Mouse (Mus musculus) C2C12 (cell line): ENCODE results near the gene Rpap2. TPM values are rescaled to one million over a fixed set of nuclear protein-coding genes. Genes with fewer than 3 reads are reported as not detected.

Experiments
- H3K27me3 ChIP-seq: one replicate; pipeline ENCODE4 v1.6.1; 2011; ENCODE audit not compliant: control insufficient read depth, insufficient read depth, insufficient read length
- H3K36me3 ChIP-seq: one replicate; pipeline ENCODE4 v1.6.1; 2011; ENCODE audit not compliant: control insufficient read depth, insufficient read depth
- H3K4me3 ChIP-seq: one replicate; pipeline ENCODE4 v1.5.1; 2011; ENCODE audit warnings: mild to moderate bottlenecking, control low read depth; ENCODE audit not compliant: poor library complexity, insufficient read depth, severe bottlenecking
- H3K79me2 ChIP-seq: one replicate; pipeline ENCODE4 v1.6.1; 2011; ENCODE audit not compliant: control insufficient read depth, insufficient read depth
- H3K79me3 ChIP-seq: one replicate; pipeline ENCODE4 v1.6.1; 2011; ENCODE audit warnings: low read depth, control low read depth
- H3ac ChIP-seq: one replicate; pipeline ENCODE3; 2011; ENCODE audit warnings: low read depth; ENCODE audit not compliant: control insufficient read depth, insufficient read length
- CEBPB ChIP-seq: IDR thresholded peaks from one replicate; pipeline ENCODE4 v1.6.1; 2011; ENCODE audit warnings: low read depth, mild to moderate bottlenecking, control low read depth, moderate library complexity
- CTCF ChIP-seq: IDR thresholded peaks from one replicate; pipeline ENCODE4 v1.5.1; 2011; ENCODE audit not compliant: control insufficient read depth, insufficient read depth, insufficient read length
- FOSL1 ChIP-seq: IDR thresholded peaks from one replicate; pipeline ENCODE4 v1.8.0; 2011; ENCODE audit warnings: mild to moderate bottlenecking, low read length; ENCODE audit not compliant: poor library complexity, insufficient read depth, severe bottlenecking
- MAX ChIP-seq: IDR thresholded peaks from one replicate; pipeline ENCODE4 v1.6.1; 2011; ENCODE audit warnings: mild to moderate bottlenecking, control low read depth
- MYOD1 ChIP-seq: IDR thresholded peaks from one replicate; pipeline ENCODE4 v1.6.1; 2011; ENCODE audit warnings: low read depth; ENCODE audit not compliant: control insufficient read depth, insufficient read length
- MYOG ChIP-seq: IDR thresholded peaks from one replicate; pipeline ENCODE4 v1.6.1; 2011; ENCODE audit not compliant: control insufficient read depth, insufficient read length; ENCODE audit errors: extremely low read depth
- USF1 ChIP-seq: IDR thresholded peaks from one replicate; pipeline ENCODE4 v1.6.1; 2011; ENCODE audit warnings: low read depth, mild to moderate bottlenecking, control low read depth, moderate library complexity
- polyA plus RNA-seq: library from polyadenylated mRNA; unstranded; fragments of >200 nt; fragmentation: generic; extraction: Trizol; gene quantifications from one replicate; pipeline ENCODE4 v1.2.1, GENCODE M21; 2012; ENCODE audit warnings: missing spikeins

Rpap2 gene
- polyA plus RNA-seq, 1 experiment = 7.2 TPM

GRCm38 (mm10) chr5:107700873-107701272, 103.7 kb downstream of the Rpap2 start:
- no peaks in the 10 kb centered on the region for H3K27me3 ChIP-seq
- no peak overlapping the region for H3K4me3 ChIP-seq
- no peak for TF ChIP-seq MYOD1
- TF ChIP-seq FOSL1 = no peak
- no peak for TF ChIP-seq CTCF
- no peak for TF ChIP-seq USF1
- no peak for TF ChIP-seq MAX
- TF ChIP-seq CEBPB = no peak
- no peak for TF ChIP-seq MYOG

GRCm38 (mm10) chr5:107701658-107702057, 104.5 kb downstream of the Rpap2 start:
- no peaks in the 10 kb centered on the region for H3K79me2 ChIP-seq
- no peaks in the 10 kb centered on the region for H3K27me3 ChIP-seq
- H3ac ChIP-seq = no peak overlapping the region
- no peaks in the 10 kb centered on the region for H3K79me3 ChIP-seq
- H3K36me3 ChIP-seq = no peaks in the 10 kb centered on the region
- TF ChIP-seq USF1 (no peak), CTCF (no peak), MYOD1 (no peak), MAX (no peak), CEBPB (no peak), MYOG (no peak), FOSL1 (no peak)
- H3K4me3 ChIP-seq = no peak overlapping the region

More at GRCm38 (mm10) chr5:107700873-107701272, 103.7 kb downstream of the Rpap2 start:
- no peaks in the 10 kb centered on the region for H3K79me2 ChIP-seq
- H3ac ChIP-seq = no peak overlapping the region
- H3K79me3 ChIP-seq = no peaks in the 10 kb centered on the region
- H3K36me3 ChIP-seq = no peaks in the 10 kb centered on the region

GRCm38 (mm10) chr5:107703207-107703763, 106.1 kb downstream of the Rpap2 start:
- Histone ChIP-seq H3K79me2 (no peaks in the 10 kb centered on the region), H3K27me3 (no peaks in the 10 kb centered on the region)
- TF ChIP-seq CTCF (no peak), MYOG (no peak), MAX (no peak), FOSL1 (no peak), USF1 (no peak), MYOD1 (no peak), CEBPB (no peak)

GRCm38 (mm10) chr5:107705756-107706155, 108.6 kb downstream of the Rpap2 start:
- H3K36me3 ChIP-seq = no peaks in the 10 kb centered on the region
- no peaks in the 10 kb centered on the region for H3K79me2 ChIP-seq
- no peaks in the 10 kb centered on the region for H3K79me3 ChIP-seq
- TF ChIP-seq CTCF = no peak
- no peak for TF ChIP-seq CEBPB
- TF ChIP-seq MAX = no peak
- no peak for TF ChIP-seq MYOG
- TF ChIP-seq USF1 = no peak
- TF ChIP-seq FOSL1 = no peak
- TF ChIP-seq MYOD1 = no peak
- H3K27me3 ChIP-seq = no peaks in the 10 kb centered on the region
- no peak overlapping the region for H3ac ChIP-seq
- no peak overlapping the region for H3K4me3 ChIP-seq

More at GRCm38 (mm10) chr5:107703207-107703763, 106.1 kb downstream of the Rpap2 start:
- Histone ChIP-seq H3K4me3 (no peak overlapping the region), H3ac (no peak overlapping the region), H3K36me3 (no peaks in the 10 kb centered on the region), H3K79me3 (no peaks in the 10 kb centered on the region)

- no peaks in the 10 kb centered on the region for H3K36me3 ChIP-seq
- TF ChIP-seq CTCF (no peak), MAX (no peak)
- H3ac ChIP-seq = no peak overlapping the region
Measured at GRCm38 (mm10) chr5:107706262-107706661, 109.1 kb downstream of the Rpap2 start.

GRCm38 (mm10) chr5:107708124-107708797, 111.1 kb downstream of the Rpap2 start:
- H3K79me3 ChIP-seq = no peaks in the 10 kb centered on the region
- H3ac ChIP-seq = no peak overlapping the region
- H3K36me3 ChIP-seq = no peaks in the 10 kb centered on the region
- H3K4me3 ChIP-seq = no peak overlapping the region
- H3K79me2 ChIP-seq = no peaks in the 10 kb centered on the region
- H3K27me3 ChIP-seq = no peaks in the 10 kb centered on the region
- TF ChIP-seq USF1 (no peak), MYOD1 (no peak), CTCF (no peak), FOSL1 (no peak), MYOG (no peak), MAX (no peak), CEBPB (no peak)

More at GRCm38 (mm10) chr5:107706262-107706661, 109.1 kb downstream of the Rpap2 start:
- Histone ChIP-seq H3K4me3 (no peak overlapping the region), H3K27me3 (no peaks in the 10 kb centered on the region), H3K79me2 (no peaks in the 10 kb centered on the region), H3K79me3 (no peaks in the 10 kb centered on the region)
